Mouse (Mus musculus): ENCODE results near the gene Tubb4a.
"Not testable (repeated sequence)": the region's sequence is repeated elsewhere in the genome, so short reads cannot be mapped to it uniquely, and the experiment has no call there.

Gene Tubb4a
- long read RNA-seq, experiment 1, partial matches to known transcripts: 0 of 1 reads
- long read RNA-seq, experiment 1, other reads (novel, unspliced or antisense): 1 of 1 reads
- long read RNA-seq, experiment 2, partial matches to known transcripts: 0 of 6 reads
- long read RNA-seq, experiment 2, other reads (novel, unspliced or antisense): 5 of 6 reads

DNA sequence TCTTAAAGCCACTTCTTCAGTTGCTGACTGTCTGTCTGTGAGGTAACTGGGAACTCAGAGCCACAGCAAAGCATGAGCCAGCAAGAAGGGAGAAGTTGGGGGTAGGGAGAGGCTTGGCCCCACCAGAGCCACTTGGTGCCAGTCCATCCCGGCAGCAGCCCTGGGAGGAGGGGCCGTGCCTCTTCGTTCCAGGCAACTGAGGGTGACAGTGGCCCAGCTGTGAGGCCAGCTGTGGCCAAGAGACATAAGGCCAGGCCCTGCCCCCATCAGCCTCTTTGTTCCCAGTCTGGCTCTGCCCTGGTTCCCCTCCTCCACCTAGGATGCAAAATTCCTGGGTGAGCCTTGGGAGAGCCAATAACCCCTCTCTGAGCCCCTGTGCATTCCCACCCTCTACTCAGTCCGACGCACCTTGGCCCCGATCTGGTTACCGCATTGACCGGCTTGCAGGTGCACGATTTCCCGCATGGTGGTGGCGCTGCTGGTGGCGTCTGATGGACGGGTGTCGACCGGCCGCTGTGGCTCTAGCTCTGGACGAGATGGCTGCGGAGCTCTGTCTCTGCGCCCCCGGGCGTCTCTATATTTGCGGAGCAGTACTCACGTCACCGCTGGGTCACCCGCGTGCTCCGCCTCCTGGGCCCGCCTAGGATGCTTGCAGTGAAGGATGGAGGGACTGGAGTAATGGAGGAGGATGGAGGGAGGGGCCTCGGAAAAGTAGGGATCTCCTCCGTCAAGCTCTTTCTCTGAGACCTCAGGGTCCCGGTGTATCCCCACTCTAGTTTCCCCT lies at the start of gene Tubb4a:
Gene Tubb4a, minus strand, starts transcription at position 734 of the 784 bp plus-strand sequence.
- intact Hi-C loops (cut with DNase I): no loop called here

DNA sequence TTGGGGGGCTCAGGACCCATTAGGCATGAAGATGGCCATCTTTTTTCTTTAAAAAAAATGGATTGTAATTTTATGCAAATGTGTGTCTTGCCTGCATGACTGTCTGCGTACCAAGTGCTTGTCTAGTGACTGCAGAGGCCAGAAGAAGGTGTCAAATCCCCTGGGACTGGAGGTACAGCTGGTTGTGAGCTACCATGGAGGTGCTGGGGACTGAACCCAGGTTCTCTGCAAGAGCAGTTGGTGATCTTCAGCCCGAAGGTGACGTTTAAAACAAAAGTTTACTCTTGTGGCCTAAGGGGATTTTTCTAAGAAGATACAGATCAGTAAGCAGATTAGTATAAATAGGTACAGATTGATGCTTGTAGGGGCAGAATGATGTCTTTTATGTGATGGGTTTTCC lies 48.1 kb upstream of the Tubb4a start:
- intact Hi-C loops (cut with DNase I): no loop called here

DNA sequence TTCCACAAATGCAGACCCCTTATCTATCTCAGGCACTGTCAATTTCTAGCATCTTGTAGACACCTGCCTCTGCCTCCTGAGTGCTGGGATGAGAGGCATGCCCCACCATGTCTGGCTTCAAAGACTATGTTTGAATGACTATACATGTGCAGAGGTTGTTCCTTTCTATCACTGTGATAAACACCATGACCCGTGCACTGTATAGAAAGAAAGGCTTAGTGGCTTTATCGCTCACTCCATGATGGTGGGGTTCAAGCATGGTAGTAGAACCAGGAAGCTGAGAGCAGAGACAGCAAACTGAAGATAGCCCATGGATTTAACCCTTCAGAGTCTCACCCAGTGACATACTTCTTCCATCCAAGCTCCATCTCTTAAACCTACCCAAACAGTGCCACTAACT lies 47.1 kb upstream of the Tubb4a start:
- intact Hi-C loops (cut with DNase I): no loop called here

DNA sequence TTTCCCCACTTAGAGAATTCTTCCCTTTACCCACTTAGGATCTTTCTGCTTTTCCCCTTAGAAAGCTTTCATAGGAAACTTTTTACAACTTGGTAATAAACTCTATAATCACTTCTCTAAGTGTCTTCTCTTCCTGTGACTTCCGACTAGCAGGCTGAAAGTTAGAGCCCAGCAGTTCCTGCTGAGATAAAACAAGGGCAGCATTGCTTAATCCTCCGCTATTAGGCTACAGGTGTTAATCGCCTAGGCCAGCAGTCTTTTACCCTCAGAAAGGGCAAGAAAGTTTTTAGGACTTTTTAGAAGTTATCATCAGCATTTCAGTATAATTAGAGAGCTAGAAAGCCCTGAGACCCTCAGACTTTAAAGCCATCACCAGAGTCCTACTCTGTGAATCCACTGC lies 46.4 kb upstream of the Tubb4a start:
- intact Hi-C loops (cut with DNase I): not testable (repeated sequence)

DNA sequence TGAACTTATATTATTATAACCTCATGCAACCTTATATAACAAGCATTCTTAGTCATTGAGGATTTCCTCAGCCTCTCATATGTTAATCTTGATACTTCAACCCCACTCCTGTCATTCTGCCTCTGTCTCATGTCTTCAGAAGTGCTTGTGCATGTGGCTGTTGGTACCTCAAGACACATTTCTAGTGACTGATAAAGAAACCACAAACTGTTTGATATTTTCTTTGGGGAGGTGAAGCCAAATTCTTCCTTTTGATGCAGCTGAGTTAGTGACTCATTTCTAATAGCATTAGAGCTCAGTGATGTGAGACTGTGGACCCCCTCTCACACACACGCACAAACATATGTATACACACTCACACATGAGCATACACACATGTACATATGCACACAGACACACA lies 44.2 kb upstream of the Tubb4a start:
- intact Hi-C loops (cut with DNase I): no loop called here

DNA sequence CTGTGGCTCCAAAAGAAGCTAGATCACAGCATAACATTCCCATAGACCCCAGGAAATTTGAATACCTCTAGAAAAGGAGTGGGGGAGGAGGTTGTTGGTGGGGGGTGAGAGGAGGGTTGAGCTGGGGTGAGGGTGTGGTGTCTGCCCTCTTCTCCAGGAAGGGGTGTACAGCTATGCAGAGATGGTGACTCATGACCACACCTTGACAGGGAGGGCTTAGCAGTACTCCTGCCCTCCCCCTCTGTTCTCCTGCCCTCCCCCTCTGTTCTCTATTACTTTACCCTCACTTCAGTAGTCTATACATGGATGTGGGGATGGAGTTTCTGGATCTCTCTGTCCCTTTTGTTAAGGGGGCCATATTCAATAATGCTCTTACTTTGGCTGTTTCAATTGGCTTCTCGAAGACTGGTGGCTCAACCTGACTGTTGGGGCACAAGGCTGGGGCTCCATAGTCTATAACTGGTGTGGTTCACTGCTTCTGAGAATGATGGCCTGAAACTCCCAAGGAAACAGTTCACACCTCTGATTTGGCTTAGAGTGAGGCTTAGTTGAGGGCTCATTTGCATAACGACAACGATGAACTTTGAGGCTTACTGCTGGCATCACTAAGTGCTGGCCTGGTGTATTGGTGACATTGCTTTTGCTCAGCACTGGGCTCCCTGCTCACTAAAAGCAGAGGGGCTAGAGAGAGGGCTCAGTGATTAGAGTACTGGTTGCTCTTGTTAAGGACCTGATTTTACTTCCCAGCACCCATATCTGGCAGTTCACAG lies 38.5 kb upstream of the Tubb4a start:
- intact Hi-C loops (cut with DNase I): no loop called here

DNA sequence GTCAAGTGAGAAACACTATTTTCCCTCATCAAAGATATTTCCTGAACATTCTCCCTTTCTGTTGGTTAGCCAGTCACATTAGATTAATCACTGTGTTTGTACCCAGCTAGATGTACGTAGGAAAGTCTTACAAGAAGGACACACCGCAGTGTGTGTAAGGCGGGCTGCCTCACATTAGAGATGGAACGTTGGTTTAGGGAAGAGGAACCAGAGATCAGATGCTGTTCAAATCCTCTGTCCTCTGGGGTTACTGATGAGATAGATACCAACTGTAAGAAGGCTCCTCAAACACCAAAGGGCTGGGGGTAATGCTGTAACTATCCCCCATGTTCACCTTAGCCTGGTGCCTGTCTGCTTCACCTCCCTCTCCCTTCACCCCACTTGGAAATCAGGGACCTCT lies 37.2 kb upstream of the Tubb4a start:
- intact Hi-C loops (cut with DNase I): no loop called here

DNA sequence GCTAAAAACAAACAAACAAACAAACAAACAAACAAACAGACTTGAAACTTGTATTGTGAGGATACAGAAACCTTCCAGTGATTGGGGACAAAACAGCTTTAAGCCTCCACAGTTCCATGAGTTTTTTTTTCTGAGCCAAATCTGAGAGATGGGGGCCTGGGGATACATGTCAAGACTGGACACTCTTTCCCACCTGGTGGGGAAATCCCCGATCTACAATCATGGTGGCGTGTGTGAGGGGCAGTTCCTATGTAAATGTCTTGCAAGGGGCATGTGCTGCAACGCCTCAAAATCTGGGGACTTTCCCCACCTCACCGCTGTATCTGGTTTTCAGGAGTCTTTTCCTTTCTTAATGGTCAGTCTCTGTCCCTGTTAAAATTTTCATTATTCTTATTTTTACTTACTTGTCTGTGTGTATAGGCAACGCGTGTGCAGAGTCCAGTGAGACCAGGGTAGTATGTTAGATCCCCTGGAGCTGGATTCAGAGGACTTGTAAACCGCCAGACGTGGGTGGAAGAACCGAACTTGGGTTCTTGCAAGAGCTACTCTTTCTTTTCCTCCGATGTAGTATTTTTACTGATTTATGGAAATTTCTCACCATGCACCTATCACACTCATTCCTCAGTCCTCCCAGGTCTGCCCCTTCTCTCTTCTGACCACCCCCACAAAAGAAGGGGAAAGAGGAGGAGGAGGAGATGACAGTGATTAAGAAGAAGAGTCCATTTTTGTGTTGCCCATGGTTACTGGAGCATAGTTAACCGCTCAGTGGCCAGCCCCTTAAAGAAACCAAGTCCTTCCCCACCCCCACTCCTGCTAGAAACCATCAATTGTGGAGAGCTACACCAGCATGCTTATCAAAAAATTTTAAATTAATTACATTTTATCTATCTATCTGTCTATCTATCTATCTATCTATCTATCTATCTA lies 35.9 kb upstream of the Tubb4a start:
- intact Hi-C loops (cut with DNase I): no loop called here

DNA sequence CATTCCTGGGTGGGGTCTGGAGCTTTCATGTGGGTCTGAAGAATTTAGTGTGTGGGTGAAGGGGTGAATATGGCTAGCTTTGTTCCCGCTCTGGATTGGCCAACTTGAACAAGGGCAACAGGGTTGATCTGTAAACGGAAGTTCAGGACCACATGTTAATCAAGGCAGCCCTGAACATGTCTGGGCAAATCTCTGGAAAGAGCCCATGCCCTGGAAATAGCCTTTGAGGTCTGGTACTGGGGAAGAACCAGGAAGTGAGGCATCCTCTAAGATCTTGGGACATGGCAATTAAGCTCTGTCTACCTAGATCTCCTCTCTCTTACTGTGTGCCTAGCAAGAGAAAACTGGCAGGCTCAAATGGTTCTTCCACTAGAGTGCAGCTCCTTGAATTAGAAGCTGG lies 34.3 kb upstream of the Tubb4a start:
- intact Hi-C loops (cut with DNase I): no loop called here

DNA sequence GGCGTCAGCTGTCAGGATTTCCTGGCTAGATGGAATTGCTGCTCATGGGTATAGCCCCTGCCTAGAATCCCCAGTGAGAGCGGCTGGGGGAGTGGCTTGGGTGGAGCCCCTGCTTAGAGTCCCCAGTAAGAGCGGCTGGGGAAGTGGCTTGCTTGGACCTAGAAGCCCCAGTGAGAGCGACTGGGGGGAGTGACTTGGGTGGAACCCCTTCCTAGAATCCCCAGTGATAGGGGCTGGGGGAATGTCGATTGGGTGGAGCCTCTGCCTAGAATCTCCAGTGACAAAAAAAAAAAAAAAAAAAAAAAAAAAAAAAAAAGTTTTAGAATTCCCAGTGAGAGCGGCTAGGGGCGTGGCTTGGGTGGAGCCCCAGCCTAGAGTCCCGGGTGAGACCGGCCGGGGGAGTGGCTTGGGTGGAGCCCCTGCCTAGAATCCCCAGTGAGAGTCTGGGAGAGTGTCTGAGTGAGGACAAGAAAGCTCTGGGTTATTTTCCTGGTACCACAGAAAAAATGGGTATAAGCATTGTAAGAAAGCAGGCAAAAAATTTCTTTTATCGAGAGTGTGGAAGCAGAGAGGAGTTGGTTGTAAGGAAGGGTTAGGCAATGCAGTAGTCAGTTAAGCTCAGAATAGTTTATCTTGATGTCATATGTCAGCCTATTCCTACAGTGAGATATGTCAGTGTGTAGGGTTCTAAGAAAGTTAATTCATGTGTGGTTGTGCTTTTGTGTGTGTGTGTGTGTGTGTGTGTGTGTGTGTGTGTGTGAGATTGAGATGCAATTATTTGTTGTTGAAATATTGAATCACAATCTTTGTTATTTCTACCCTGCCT lies 31.2 kb upstream of the Tubb4a start:
- intact Hi-C loops (cut with DNase I): no loop called here

DNA sequence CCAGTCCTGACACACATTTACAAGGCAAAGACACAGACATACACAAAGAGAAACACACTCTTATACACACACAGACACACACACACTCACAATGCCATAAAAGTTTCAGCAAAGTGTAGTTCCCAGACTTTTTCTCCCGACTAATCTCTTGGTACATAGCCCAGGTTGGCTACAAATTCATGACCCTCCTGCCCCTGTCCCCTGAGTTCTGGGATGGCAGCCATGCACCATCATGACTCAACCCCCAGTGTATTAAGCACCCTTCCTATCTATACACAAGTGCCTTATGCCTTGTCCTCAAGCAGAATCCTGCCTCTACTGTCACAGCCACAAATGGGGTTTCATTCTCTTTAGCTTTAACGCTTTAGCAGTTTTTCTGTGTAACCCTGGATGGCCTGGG lies 29.2 kb upstream of the Tubb4a start:
- intact Hi-C loops (cut with DNase I): no loop called here

DNA sequence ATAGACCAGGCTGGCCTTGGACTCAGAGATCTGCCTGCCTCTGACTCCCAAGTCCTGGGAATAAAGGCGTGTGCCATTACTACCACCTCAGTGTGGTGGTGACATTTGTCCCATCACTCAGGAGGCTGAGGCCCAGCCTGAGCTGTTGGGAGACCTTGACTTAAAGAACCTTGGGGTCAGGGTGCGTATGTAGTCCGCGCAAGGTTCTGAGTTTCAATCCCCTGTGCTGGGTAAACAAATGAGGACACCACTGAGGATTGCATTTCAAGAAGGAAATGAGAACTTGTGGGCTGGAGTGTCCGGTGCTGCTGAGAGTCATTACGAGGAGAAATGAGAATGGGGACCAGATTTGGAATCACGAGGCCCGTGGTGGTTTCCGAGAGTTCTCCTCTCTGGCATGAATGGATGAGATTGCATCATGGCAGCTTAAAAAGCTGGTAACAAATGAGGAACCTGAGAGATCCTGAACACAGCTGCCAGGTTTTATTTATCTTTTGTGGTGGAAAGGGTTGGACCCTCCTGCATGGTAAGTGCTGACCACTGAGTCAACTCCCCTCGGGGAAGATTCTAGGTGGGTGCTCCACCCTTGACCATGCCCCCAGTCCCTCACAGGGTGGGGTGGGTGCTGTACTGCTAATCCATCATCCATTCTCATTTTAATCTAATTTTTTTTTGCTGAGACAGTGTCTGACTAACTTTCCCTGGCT lies 25.3 kb upstream of the Tubb4a start:
- intact Hi-C loops (cut with DNase I): no loop called here

DNA sequence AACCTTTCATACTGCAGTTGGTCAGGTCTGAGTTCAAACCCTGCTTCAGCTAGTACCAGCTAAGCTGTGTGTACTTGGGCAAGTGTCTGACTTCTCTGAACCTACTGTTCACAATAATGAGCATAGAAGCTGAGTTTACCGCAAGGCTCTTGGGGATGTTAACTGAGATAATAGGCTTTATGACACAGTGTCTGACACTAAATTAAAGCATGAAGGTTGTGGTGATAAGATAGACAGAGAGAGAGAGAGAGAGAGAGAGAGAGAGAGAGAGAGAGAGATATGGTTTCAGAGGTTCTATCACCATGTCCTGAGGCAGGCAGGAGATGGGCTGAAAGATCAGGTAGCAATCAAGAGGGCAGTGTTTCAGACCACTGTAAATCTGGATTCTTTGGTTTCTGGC lies 22.4 kb upstream of the Tubb4a start:
- intact Hi-C loops (cut with DNase I): no loop called here

DNA sequence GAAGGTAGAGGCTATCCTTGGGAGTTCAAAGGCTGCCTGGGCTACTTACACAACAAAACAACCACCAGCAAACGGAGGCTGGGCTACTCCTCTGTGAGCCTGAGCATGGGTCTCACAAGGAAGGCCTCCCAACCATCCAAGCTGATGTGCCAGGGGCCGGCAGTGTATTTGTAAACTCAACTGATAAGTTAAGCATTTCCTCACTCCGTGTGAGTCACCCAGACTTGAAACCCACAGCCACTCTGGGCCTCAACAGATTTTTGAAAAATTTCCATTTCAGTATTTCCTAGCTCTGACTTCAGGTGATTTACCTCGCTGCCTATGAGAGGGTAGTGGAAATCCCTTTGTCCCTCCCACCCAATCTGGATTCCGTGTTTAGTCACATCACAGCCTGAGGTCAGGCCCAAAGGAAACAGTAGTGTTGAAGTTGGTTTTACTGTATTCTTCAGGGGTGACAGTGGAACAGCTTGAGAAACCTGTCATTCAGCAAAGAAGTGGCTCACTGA lies 21.1 kb upstream of the Tubb4a start:
- intact Hi-C loops (cut with DNase I): no loop called here

DNA sequence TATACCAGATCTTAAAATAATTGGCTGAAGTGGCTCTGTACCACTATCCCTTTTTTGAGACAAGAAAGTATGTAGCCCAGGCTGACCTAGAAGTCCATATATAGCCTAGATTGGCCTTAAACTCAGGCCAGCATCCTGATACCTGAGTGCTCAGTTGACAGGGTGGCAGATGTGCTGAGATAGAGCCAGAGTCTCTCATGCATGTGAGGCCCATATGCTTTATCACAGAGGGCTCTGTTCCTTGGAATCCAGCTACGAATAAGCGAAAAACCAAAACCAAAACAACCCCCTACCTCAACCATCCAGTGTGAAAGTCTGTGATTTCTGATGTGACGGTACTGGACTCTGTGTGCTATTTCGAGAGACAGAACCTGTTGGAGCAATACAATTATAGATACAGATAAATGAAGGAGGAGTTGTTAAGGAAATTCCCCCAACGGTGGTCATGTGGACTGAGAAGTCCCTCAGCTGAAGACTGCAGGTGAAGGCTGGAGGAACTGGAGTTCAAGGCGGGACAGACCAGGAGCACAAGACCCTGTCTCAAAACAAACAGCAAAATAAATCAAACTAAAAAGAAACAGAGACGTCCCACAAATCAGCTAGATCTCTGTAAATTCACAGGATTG lies 20.6 kb upstream of the Tubb4a start:
- intact Hi-C loops (cut with DNase I): no loop called here

DNA sequence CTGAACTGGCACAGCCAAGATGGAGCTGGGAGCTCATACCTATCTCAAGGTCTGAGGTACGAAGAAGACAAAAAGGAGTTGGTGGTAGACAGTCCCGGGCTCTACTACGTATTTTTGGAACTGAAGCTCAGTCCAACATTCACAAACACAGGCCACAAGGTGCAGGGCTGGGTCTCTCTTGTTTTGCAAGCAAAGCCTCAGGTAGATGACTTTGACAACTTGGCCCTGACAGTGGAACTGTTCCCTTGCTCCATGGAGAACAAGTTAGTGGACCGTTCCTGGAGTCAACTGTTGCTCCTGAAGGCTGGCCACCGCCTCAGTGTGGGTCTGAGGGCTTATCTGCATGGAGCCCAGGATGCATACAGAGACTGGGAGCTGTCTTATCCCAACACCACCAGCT lies 19.5 kb upstream of the Tubb4a start:
- intact Hi-C loops (cut with DNase I): no loop called here

DNA sequence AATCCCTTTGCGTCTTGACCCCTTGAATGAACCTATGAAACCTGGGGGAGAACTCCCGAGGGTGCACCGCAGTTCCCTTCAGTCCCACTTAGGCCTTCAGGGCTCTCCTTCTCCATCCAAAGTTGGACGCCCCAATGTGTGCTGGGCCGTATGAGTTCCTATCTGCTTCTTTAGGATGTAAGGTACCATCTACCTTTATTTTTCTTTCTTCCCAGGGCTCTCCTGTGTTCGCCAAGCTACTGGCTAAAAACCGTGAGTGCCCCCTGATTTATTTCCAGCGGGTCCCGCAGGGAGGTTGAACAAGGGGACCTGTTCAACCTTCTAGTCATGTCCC lies 18.4 kb upstream of the Tubb4a start:
- intact Hi-C loops (cut with DNase I): no loop called here

DNA sequence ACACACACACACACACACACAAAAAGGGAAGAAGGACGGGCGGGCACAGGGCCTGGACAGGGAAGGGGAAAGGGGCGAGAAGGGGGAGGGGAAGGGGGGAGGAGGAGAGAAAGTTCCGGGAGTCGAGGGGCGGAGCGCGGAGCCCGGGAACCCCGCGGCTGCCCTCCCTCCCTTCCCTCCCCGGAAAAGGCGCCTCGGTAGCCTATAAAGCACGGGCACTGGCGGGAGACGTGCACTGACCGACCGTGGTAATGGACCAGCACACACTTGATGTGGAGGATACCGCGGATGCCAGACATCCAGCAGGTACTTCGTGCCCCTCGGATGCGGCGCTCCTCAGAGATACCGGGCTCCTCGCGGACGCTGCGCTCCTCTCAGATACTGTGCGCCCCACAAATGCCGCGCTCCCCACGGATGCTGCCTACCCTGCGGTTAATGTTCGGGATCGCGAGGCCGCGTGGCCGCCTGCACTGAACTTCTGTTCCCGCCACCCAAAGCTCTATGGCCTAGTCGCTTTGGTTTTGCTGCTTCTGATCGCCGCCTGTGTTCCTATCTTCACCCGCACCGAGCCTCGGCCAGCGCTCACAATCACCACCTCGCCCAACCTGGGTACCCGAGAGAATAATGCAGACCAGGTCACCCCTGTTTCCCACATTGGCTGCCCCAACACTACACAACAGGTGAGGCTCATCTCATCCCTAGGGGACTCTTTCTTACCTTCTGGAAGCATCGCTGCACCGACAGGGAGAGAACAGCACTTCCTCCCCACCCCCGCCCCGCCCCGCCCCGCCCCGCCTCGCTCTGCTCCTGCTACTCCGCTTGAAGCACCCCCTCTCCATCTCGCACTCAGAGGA lies 17.8 kb upstream of the Tubb4a start, which contains the start of gene Tnfsf9:
Gene Tnfsf9, plus strand, starts transcription at position 145 of the 854 bp plus-strand sequence.
- intact Hi-C loops (cut with DNase I): no loop called here
